ENCODE assay signal across 19 mouse cellular contexts in the genomic region with DNA sequence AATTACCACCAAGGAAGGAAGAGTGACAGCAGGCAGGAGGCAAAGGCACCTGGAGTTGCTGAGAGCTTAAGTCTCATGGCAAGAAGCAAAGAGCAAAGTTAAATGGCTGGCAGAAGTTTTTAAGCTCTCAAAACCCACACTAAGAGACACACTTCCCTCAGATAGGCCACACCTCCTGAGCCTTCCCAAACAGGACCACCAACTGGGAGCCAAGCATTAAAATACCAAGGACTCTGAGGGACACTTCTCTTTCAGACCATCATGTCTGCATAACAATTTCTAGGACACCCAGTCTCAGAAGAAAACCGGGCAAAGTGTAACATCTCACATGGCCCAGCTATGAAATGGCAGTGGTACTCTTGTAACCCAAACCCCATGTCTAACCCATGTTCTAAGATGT. TPM values are rescaled to one million over a fixed set of nuclear protein-coding genes. Genes with fewer than 3 reads are reported as not detected.
A peak's percentile ranks its signal among the peaks of the same experiment; 100 is the strongest.
DNase-seq lines count a peak whose midpoint lies in the region; TF ChIP-seq lines count a peak whose summit lies in the region.
"Had no signal": no experiment of that assay in that cellular context is flagged by ENCODE, and none has a peak within 500 bp of the region (broad histone marks: within the 10 kb centered on the region; RNA-seq: fewer than 3 reads in every experiment).

No protein-coding gene starts in this region.

- WGBS in small intestine, adult 2 months, result 88% methylated on average over 1 of the region's 1 CpGs

- TF ChIP-seq CTCF in small intestine, adult 2 months (IDR thresholded peaks at IDR 0.05; ENCODE audit: extremely low read depth, insufficient read length, insufficient replicate concordance, low read depth, low read length), result no peak

- DNase-seq in cerebellum, adult 9-11 months, result peak; percentile 14
- DNase-seq in cerebellum, postnatal 10 days, result no peak
- peak; percentile 74 for DNase-seq in R1 (ENCODE audit: low read depth, low spot score)
- no peak for DNase-seq in thymus, postnatal 4 days
- DNase-seq in lung, postnatal 4 days, result no peak
- no peak for DNase-seq in right cerebral cortex, postnatal 25 days
- DNase-seq: adrenal gland, adult 2 months; adrenal gland, postnatal 25 days; embryo, embryonic 11 days; gastrocnemius, adult 2 months; gastrocnemius, postnatal 25 days had no signal

- no peak for TF ChIP-seq POLR2A in small intestine, adult 2 months (IDR thresholded peaks at IDR 0.05; ENCODE audit: low read depth, low read length)

- no peaks in the 10 kb centered on the region for H3K27me3 ChIP-seq in small intestine, adult 2 months (ENCODE audit: control insufficient read depth, insufficient read depth, low read length)
- H3K27me3 ChIP-seq: embryonic facial prominence, embryonic 15.5 days; Patski had no signal

- peak overlapping the region; percentile 89 for H3K27ac ChIP-seq in small intestine, adult 2 months (ENCODE audit: insufficient read depth, low read depth, low read length)
- H3K27ac ChIP-seq: embryonic facial prominence, embryonic 15.5 days; forebrain, embryonic 10.5 days; gastrocnemius, adult 2 months; hindbrain, embryonic 10.5 days; hindbrain, embryonic 14.5 days had no signal

- peaks cover 31% of the 10 kb centered on the region for H3K4me1 ChIP-seq in small intestine, adult 2 months (ENCODE audit: control insufficient read depth, insufficient read depth, insufficient read length, low read length)

- H3K4me3 ChIP-seq in small intestine, adult 2 months (ENCODE audit: low read depth, low read length), result no peak overlapping the region
- H3K4me3 ChIP-seq: embryonic facial prominence, embryonic 15.5 days; erythroblast, embryonic 14.5 days; forebrain, embryonic 10.5 days; gastrocnemius, adult 2 months; heart, embryonic 12.5 days; hindbrain, embryonic 10.5 days had no signal

- no peaks in the 10 kb centered on the region for H3K36me3 ChIP-seq in small intestine, adult 2 months (ENCODE audit: control insufficient read depth, insufficient read depth, low read length)
- H3K36me3 ChIP-seq: embryonic facial prominence, embryonic 15.5 days; forebrain, embryonic 10.5 days; heart, embryonic 12.5 days; hindbrain, embryonic 10.5 days had no signal

RNA-seq across cellular contexts. Expression of gene Rps6ka1, which starts 9.4 kb away (rescaled TPM):
- 91.5 and 220 TPM in 2 replicates for polyA plus RNA-seq in small intestine, adult 2 months (2012; rRNA removed)

Comparison
In these comparisons a context has a peak if more than half of its experiments do, and no peak if none do; other contexts are left out.
1. DNase-seq: peak in cerebellum, adult 9-11 months (single experiment) and R1 (single experiment); none in cerebellum, postnatal 10 days (0 of 2), thymus, postnatal 4 days (single experiment), lung, postnatal 4 days (0 of 2) and right cerebral cortex, postnatal 25 days (single experiment).